Mouse (Mus musculus): ENCODE measurements at regions not wholly inside any gene's neighbourhood (a gene's known extent, or its start where the extent isn't known, plus 50 kb on each side); places are given as distances from the start of the nearest gene placed in this dataset.

DNA sequence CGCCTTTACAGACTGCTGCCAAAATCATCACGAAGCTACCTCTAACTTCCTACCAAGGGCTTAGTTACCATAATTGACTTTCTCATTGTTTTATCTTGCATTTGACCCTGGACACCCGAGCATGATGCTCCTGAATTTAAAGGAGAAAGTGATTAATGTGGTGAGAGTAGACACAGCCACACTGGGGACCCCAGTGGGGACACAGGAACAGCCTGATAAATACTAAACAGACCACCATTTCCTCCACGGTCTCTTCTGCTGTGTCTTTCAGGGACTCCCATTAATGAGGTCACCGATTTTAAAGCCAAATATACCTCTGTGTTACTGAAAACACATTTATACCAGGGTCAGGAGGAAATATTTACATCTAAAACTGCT lies 235.2 kb upstream of the Slc7a11 start:
- TF ChIP-seq ZNF384 (IDR thresholded peaks at IDR 0.05; ENCODE audit: low read depth, low read length) (no peak), ZC3H11A (IDR thresholded peaks at IDR 0.05; ENCODE audit: borderline replicate concordance, low read depth, low read length) (no peak)

Measured in ES-E14 (cell line).